Mouse (Mus musculus) midbrain, postnatal 0 days (tissue): ENCODE data around the gene Syt16. TPM values are rescaled to one million over a fixed set of nuclear protein-coding genes. Genes with fewer than 3 reads are reported as not detected.

Experiments
- ATAC-seq: fragments of 200-750 bp; cut with Nextera tagmentation; 2 replicates; pipeline ENCODE4 v1.8.0; 2017; ENCODE audit warnings: moderate number of reproducible peaks, mild to moderate bottlenecking, moderate TSS enrichment, moderate library complexity; ENCODE audit not compliant: low FRiP score
- DNase-seq: peaks from one replicate; pipeline ENCODE4 v3.0.0-alpha.2; 2015; ENCODE audit warnings: low spot score
- H3K27ac ChIP-seq: fragments of 300-500 bp; sonication (generic); 2 replicates; pipeline ENCODE4 v1.5.1; 2014; ENCODE audit warnings: low read depth, mild to moderate bottlenecking, low read length, mixed read lengths
- H3K27me3 ChIP-seq: fragments of 300-500 bp; sonication (generic); 2 replicates; pipeline ENCODE4 v1.6.1; 2014; ENCODE audit warnings: low read length, control low read depth, mixed read lengths; ENCODE audit not compliant: insufficient read depth
- H3K36me3 ChIP-seq: fragments of 300-500 bp; sonication (generic); 2 replicates; pipeline ENCODE4 v1.6.1; 2014; ENCODE audit warnings: low read length, control low read depth, mixed read lengths; ENCODE audit not compliant: insufficient read depth
- H3K4me1 ChIP-seq: fragments of 300-500 bp; sonication (generic); 2 replicates; pipeline ENCODE4 v1.6.1; 2014; ENCODE audit warnings: mild to moderate bottlenecking, control low read depth, antibody characterized with exemption, low read length, mixed read lengths; ENCODE audit not compliant: insufficient read depth
- H3K4me2 ChIP-seq: fragments of 300-500 bp; sonication (generic); 2 replicates; pipeline ENCODE4 v1.6.1; 2014; ENCODE audit warnings: low read depth, mild to moderate bottlenecking, low read length, mixed read lengths; ENCODE audit not compliant: poor library complexity, severe bottlenecking
- H3K4me3 ChIP-seq: fragments of 300-500 bp; sonication (generic); 2 replicates; pipeline ENCODE4 v1.5.1; 2014; ENCODE audit warnings: low read depth, mild to moderate bottlenecking, low read length, moderate library complexity
- H3K9ac ChIP-seq: fragments of 300-500 bp; sonication (generic); replicated peaks from 2 replicates; pipeline ENCODE4 v1.6.1; 2014; ENCODE audit warnings: mild to moderate bottlenecking, low read length, moderate library complexity, mixed read lengths; ENCODE audit not compliant: poor library complexity, severe bottlenecking
- H3K9me3 ChIP-seq: fragments of 300-500 bp; sonication (generic); 2 replicates; pipeline ENCODE4 v1.6.1; 2016; ENCODE audit warnings: low read length, control low read depth
- CTCF ChIP-seq: IDR thresholded peaks from 2 replicates; pipeline ENCODE4 v1.5.1; 2016; ENCODE audit warnings: antibody characterized with exemption, mild to moderate bottlenecking
- WGBS: fragments of 180-500 bp; shearing (Covaris S2); extraction: QIAGEN DNeasy Blood & Tissue Kit; methylation state at CpG from one replicate; pipeline ENCODE4 v1.1.7; 2014; 5-methylcytosine and 5-hydroxymethylcytosine counted together
- polyA plus RNA-seq: library from polyadenylated mRNA; unstranded; fragments of >200 nt; fragmentation: Nextera tagmentation; extraction: Ambion mirVana; gene quantifications from 2 replicates; pipeline ENCODE4 v1.2.1, GENCODE M21; 2015
- total RNA-seq: library from RNA; depleted of rRNA; stranded (reverse); fragments of >200 nt; gene quantifications from 2 replicates; pipeline ENCODE4 v1.2.3, GENCODE M21; 2014; rRNA removed

Gene Syt16
- total and polyA plus RNA-seq, 2 experiments from 2014 or later, result 77.3 to 95.2 TPM

- Histone ChIP-seq H3K27ac (no peak overlapping the region), H3K9me3 (no peaks in the 10 kb centered on the region), H3K36me3 (no peaks in the 10 kb centered on the region), H3K4me3 (no peak overlapping the region), H3K9ac (no peak overlapping the region), H3K27me3 (no peaks in the 10 kb centered on the region), H3K4me1 (no peaks in the 10 kb centered on the region), H3K4me2 (no peak overlapping the region)
- DNase-seq (no peak), ATAC-seq (no peak)
- TF ChIP-seq CTCF, result no peak
- WGBS, result 56% methylated on average over 2 of the region's 2 CpGs
These were observed 317.8 kb downstream of the Syt16 start for GRCm38 (mm10) chr12:74315221-74315620.

GRCm38 (mm10) chr12:74316344-74316973 is 319.0 kb downstream of the Syt16 start, which contains the start of gene Gm11042:
TSS of gene Gm11042 (minus strand) at chr12:74316394.
- Histone ChIP-seq H3K4me1 (no peaks in the 10 kb centered on the region), H3K4me3 (peak within 1 kb of the TSS; percentile 40), H3K4me2 (peak within 1 kb of the TSS; percentile 67), H3K9ac (peak within 1 kb of the TSS; percentile 51), H3K36me3 (no peaks in the 10 kb centered on the region), H3K27ac (peak within 1 kb of the TSS; percentile 65), H3K27me3 (no peaks in the 10 kb centered on the region), H3K9me3 (no peaks in the 10 kb centered on the region)
- DNase-seq, result peak; percentile 48
- 32% methylated on average over 13 of the region's 18 CpGs for WGBS
- no peak for TF ChIP-seq CTCF
- ATAC-seq, result peak; percentile 79

- Histone ChIP-seq H3K4me3 (peak overlapping the region; percentile 40), H3K27ac (peak overlapping the region; percentile 65), H3K4me1 (no peaks in the 10 kb centered on the region), H3K27me3 (no peaks in the 10 kb centered on the region), H3K9ac (peak overlapping the region; percentile 51), H3K9me3 (no peaks in the 10 kb centered on the region), H3K4me2 (peak overlapping the region; percentile 67), H3K36me3 (no peaks in the 10 kb centered on the region)
- TF ChIP-seq CTCF, result peak; percentile 96
- 16% methylated on average over 15 of the region's 15 CpGs for WGBS
- peak; percentile 94 for DNase-seq
- ATAC-seq, result peak; percentile 86
These were observed 319.7 kb downstream of the Syt16 start for GRCm38 (mm10) chr12:74316989-74317759.

GRCm38 (mm10) chr12:74320318-74320717 is 322.9 kb downstream of the Syt16 start:
- H3K4me1 ChIP-seq, result no peaks in the 10 kb centered on the region
- peak; percentile 86 for DNase-seq
- H3K4me2 ChIP-seq, result no peak overlapping the region
- WGBS, result 9% methylated on average over 10 of the region's 10 CpGs
- no peak for ATAC-seq
- H3K27ac ChIP-seq, result no peak overlapping the region
- H3K27me3 ChIP-seq, result no peaks in the 10 kb centered on the region
- H3K9ac ChIP-seq, result no peak overlapping the region
- H3K4me3 ChIP-seq, result no peak overlapping the region
- peak; percentile 97 for TF ChIP-seq CTCF
- H3K9me3 ChIP-seq, result no peaks in the 10 kb centered on the region
- no peaks in the 10 kb centered on the region for H3K36me3 ChIP-seq

GRCm38 (mm10) chr12:74321981-74322380 is 324.5 kb downstream of the Syt16 start:
- TF ChIP-seq CTCF, result no peak
- 84% methylated on average over 5 of the region's 5 CpGs for WGBS

More at GRCm38 (mm10) chr12:74321981-74322380, 324.5 kb downstream of the Syt16 start:
- Histone ChIP-seq H3K4me3 (no peak overlapping the region), H3K9ac (no peak overlapping the region), H3K9me3 (no peaks in the 10 kb centered on the region), H3K36me3 (no peaks in the 10 kb centered on the region), H3K4me1 (no peaks in the 10 kb centered on the region), H3K4me2 (no peak overlapping the region), H3K27ac (no peak overlapping the region), H3K27me3 (no peaks in the 10 kb centered on the region)
- DNase-seq (no peak), ATAC-seq (no peak)

Other genes with a start within 250 kb of the Syt16 start
- gene Hif1a, start 96.3 kb upstream of the Syt16 start, total RNA-seq, result 104 and 119 TPM in 2 replicates
- gene Hif1a, start 96.3 kb upstream of the Syt16 start, polyA plus RNA-seq, result 55.9 and 62.6 TPM in 2 replicates
- gene Gm49321, start 60.0 kb upstream of the Syt16 start, total RNA-seq, result not detected in 2 replicates
- 14.7 and 15.7 TPM in 2 replicates for gene Gm49321, start 60.0 kb upstream of the Syt16 start, polyA plus RNA-seq
- 13.4 and 22.0 TPM in 2 replicates for gene Snapc1, start 33.2 kb upstream of the Syt16 start, total RNA-seq
- 21.7 and 23.4 TPM in 2 replicates for gene Snapc1, start 33.2 kb upstream of the Syt16 start, polyA plus RNA-seq